Mouse (Mus musculus): ENCODE results near the gene B3gnt2.
A peak's percentile ranks its signal among the peaks of the same experiment; 100 is the strongest.
"Not testable (repeated sequence)": the region's sequence is repeated elsewhere in the genome, so short reads cannot be mapped to it uniquely, and the experiment has no call there.

B3gnt2 gene

GRCm38 (mm10) chr11:22763556-22764295, 97.0 kb downstream of the B3gnt2 start:
- no peak for DNase-seq

GRCm38 (mm10) chr11:22763055-22763454, 97.7 kb downstream of the B3gnt2 start:
- no peak for DNase-seq

GRCm38 (mm10) chr11:22762236-22762927, 98.4 kb downstream of the B3gnt2 start:
- no peak for DNase-seq

GRCm38 (mm10) chr11:22759783-22760182, 101.0 kb downstream of the B3gnt2 start:
- no peak for DNase-seq

GRCm38 (mm10) chr11:22756168-22756980, 104.4 kb downstream of the B3gnt2 start:
- no peak for DNase-seq

GRCm38 (mm10) chr11:22755180-22755579, 105.6 kb downstream of the B3gnt2 start:
- DNase-seq: no peak

GRCm38 (mm10) chr11:22752596-22752995, 108.2 kb downstream of the B3gnt2 start:
- DNase-seq: no peak

- DNase-seq: no peak
Measured at GRCm38 (mm10) chr11:22751592-22751991, 109.2 kb downstream of the B3gnt2 start.

GRCm38 (mm10) chr11:22747406-22747805, 113.4 kb downstream of the B3gnt2 start:
- no peak for DNase-seq

GRCm38 (mm10) chr11:22745356-22745755, 115.4 kb downstream of the B3gnt2 start:
- DNase-seq: no peak

GRCm38 (mm10) chr11:22743561-22744269, 117.0 kb downstream of the B3gnt2 start:
- peak; percentile 8 for DNase-seq

- no peak for DNase-seq
Measured at GRCm38 (mm10) chr11:22741998-22742626, 118.6 kb downstream of the B3gnt2 start.

GRCm38 (mm10) chr11:22741436-22741835, 119.3 kb downstream of the B3gnt2 start:
- DNase-seq: peak; percentile 37

GRCm38 (mm10) chr11:22739497-22740288, 121.1 kb downstream of the B3gnt2 start:
- DNase-seq: no peak

- no peak for DNase-seq
Measured at GRCm38 (mm10) chr11:22736521-22737225, 124.1 kb downstream of the B3gnt2 start.

- DNase-seq: not testable (repeated sequence)
Measured at GRCm38 (mm10) chr11:22735128-22735527, 125.6 kb downstream of the B3gnt2 start.

- no peak for DNase-seq
Measured at GRCm38 (mm10) chr11:22733936-22734335, 126.8 kb downstream of the B3gnt2 start.

GRCm38 (mm10) chr11:22732907-22733306, 127.9 kb downstream of the B3gnt2 start:
- no peak for DNase-seq

- DNase-seq: no peak
Measured at GRCm38 (mm10) chr11:22723096-22723495, 137.7 kb downstream of the B3gnt2 start.

GRCm38 (mm10) chr11:22720096-22720495, 140.7 kb downstream of the B3gnt2 start:
- no peak for DNase-seq

GRCm38 (mm10) chr11:22719570-22719969, 141.2 kb downstream of the B3gnt2 start:
- peak; percentile 18 for DNase-seq

All from lung, postnatal 10 days (tissue).